Mouse (Mus musculus) fibroblast of lung, adult 2 months (primary cell): ENCODE measurements around the gene Gas2l1.
A peak's percentile ranks its signal among the peaks of the same experiment; 100 is the strongest.

ENCODE experiments used
- DNase-seq: peaks from one replicate; pipeline ENCODE4 v3.0.0-alpha.2; 2011; ENCODE audit warnings: low read depth

Gene Gas2l1

DNA sequence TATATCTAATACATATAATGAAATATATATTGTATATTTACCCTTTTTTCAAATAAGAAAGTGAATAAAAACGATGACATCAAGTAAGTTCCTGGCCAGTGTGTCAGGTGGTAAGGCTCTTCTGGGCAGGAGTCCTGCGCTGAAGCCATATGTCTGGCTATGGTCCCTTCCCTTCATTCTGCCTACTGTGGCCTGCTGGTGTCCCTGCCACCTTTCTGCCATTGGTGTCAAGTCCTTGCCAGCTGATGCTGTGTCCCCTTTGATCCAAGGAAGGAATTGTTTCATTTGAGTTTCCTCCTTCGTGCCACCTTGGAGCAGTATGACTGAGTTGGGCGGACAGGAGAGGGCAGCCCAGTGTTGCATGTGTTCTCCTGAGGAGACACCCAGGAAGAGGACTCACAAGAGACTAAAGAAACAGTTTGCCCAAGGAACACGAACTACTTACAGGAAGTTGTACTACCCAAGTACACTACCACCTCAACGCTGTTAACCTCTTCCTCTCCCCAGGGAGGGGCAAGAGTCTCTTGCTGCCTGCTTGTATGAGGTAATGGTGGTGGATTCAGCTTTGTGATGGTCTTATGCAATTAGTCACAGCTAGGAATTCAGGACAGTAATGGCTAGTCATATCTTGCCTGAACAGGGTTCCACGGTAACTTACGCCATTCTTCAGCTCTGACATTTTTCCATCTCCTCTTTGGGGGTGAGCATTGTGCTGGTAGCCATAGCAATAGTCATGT is 22.3 kb downstream of the Gas2l1 start:
- DNase-seq = no peak

- no peak for DNase-seq
Observed at GRCm38 (mm10) chr11:5041144-5041780, 23.9 kb downstream of the Gas2l1 start.

- DNase-seq = no peak
Observed at GRCm38 (mm10) chr11:5040585-5040984, 24.5 kb downstream of the Gas2l1 start.

DNA sequence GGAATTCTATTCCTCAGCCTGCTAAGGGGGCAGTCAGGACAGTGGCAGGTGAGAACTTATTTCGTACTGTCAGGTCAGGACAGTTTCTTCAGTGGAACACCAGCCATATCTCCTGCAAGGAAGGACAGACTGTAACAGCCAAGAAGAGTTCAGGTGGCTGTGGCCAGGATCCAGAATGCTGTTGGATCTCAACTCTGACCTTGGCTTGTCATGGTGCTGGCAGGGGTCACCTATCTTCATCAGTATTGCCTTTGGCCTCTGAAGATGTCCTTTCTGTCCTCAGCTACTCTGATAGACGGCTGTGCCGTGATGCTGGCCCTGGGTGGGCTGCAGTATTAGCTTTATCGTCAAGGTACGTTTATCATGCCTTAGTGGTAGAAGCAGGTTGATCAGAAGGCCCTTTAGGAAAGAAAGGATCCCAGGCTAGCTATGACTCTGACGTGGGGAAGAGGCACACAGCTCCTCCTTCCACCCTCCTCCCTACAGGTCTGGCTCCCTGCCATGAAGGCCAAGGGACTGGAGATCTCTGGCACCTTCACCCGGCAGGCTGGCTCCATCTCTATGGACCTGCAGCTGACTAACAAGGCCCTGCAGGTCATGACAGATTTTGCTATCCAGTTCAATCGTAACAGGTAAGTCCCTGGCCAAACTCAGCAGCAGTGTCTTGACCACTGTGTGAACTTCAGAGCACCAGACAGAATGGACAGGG is 27.8 kb downstream of the Gas2l1 start:
- DNase-seq = no peak

DNA sequence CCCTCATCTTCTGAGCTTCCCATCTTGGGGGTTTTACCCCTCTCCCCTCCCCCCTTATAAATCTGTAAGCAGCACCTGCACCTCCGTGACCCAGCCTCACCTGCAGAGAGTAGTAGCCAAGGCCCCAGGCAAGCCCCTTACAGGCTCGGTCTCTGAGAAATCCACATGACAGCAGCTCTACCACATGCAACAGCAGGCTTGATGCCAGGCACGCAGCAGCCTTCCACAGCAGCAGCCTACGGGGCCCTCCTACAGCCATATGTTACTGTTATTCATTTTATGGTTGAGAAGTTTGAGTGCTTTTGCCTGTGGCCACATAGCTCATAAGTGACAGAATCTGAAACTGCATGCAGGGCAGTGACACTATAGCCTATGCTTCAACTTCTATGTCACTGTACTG is 29.7 kb downstream of the Gas2l1 start:
- no peak for DNase-seq

GRCm38 (mm10) chr11:5033136-5033535 is 32.0 kb downstream of the Gas2l1 start:
- DNase-seq = no peak

- DNase-seq = no peak
Observed at GRCm38 (mm10) chr11:5032706-5033105, 32.4 kb downstream of the Gas2l1 start.

DNA sequence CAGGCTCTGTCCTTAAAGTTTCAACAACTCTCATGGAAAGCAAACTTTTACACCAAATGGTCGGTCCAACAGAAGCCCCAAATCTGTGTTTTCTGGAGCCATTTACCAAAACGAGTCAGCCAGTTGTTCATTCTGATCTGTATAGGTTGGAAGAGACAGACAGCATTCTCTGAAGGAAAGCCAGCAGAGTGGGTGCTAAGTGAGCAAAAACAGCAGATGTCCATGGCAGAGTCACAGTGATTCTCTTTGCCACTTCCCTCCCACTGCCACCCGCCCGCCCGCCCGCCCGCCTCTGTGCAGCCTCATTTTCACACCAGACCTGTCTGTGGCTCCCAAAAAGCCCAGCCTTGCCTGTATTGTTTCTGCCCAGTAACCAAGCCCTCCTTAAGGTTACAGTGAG is 36.9 kb downstream of the Gas2l1 start:
- no peak for DNase-seq

DNA sequence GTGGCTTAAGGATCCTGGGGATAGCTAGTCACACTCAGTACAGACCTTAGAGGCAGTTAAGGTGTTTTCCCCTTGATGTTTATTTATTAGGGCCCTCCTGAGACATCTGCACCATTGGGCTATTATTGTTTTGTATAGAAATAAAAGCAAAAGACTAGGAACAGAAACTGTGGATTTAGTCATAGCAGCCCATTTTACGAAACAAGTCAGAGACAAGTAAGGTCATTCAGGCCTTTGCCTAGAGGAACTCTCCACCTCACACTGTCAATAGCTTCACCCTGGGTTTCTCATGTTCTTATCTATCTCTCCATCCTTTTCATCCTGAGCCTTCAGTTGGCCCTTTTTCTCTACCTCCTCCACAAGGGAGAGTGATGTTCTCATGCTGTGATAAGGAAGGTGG is 40.0 kb downstream of the Gas2l1 start:
- DNase-seq = no peak

GRCm38 (mm10) chr11:5017506-5017905 is 47.6 kb downstream of the Gas2l1 start:
- DNase-seq = no peak

- DNase-seq = peak; percentile 46
Observed at GRCm38 (mm10) chr11:5016286-5016685, 48.8 kb downstream of the Gas2l1 start.

DNA sequence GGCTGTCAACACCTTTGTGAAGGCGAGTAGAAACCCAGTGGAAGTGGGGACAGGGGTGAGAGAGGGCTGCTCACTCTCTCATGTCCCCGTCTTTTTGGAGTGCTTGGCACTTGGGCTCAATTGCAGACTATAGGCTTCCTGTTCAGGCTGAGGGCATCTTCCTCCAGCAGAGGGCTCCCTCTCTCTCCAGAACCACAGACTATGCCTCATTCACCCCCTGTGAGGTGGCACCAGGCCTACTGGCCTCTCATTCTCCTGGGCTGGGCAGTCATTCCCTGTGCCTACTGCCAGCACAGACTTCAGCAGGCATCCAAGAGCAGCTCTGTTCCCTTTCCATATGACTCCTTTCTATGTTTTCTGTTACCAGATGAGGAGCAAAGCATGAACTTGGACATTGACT is 49.4 kb downstream of the Gas2l1 start:
- peak; percentile 82 for DNase-seq

GRCm38 (mm10) chr11:5012213-5012715 is 52.9 kb downstream of the Gas2l1 start:
- DNase-seq = no peak

GRCm38 (mm10) chr11:5011480-5011879 is 53.6 kb downstream of the Gas2l1 start:
- no peak for DNase-seq

DNA sequence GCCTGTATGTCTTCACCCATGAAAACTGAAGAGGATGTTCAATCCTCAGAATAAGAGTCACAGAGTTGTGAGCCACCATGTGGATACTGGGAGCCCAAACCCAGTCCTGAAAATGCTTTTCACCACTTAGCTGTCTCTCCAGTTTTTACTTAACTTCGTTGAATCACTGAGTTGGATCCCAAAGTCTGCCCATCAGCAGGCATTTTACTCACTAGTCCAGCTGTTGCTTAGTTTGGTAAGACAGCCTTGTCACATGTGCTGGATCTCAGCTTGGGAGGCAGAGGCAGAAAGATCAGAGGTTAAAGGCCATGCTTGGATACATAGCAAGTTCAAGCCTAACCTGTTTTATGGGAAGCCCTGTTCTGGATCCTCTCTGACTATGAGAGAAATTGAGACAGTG is 54.9 kb downstream of the Gas2l1 start:
- peak; percentile 37 for DNase-seq

- DNase-seq = peak; percentile 87
Observed at GRCm38 (mm10) chr11:5009354-5010074, 55.6 kb downstream of the Gas2l1 start.

GRCm38 (mm10) chr11:5008867-5009266 is 56.3 kb downstream of the Gas2l1 start:
- no peak for DNase-seq

GRCm38 (mm10) chr11:5007186-5007585 is 57.9 kb downstream of the Gas2l1 start:
- no peak for DNase-seq

GRCm38 (mm10) chr11:5005528-5005927 is 59.6 kb downstream of the Gas2l1 start:
- no peak for DNase-seq
